Mouse (Mus musculus) heart, embryonic 10.5 days (tissue): ENCODE results near the gene Ankrd55. TPM values are rescaled to one million over a fixed set of nuclear protein-coding genes. Genes with fewer than 3 reads are reported as not detected.

ENCODE experiments used
- DNase-seq: peaks from one replicate; pipeline ENCODE4 v3.0.0-alpha.2; 2017; ENCODE audit warnings: low spot score
- H3K27ac ChIP-seq: fragments of 300-500 bp; sonication (generic); 2 replicates; pipeline ENCODE4 v1.5.1; 2016; ENCODE audit warnings: mild to moderate bottlenecking
- H3K27me3 ChIP-seq: fragments of 300-500 bp; sonication (generic); 2 replicates; pipeline ENCODE4 v1.6.1; 2016; ENCODE audit warnings: mild to moderate bottlenecking; ENCODE audit not compliant: poor library complexity, insufficient read depth, severe bottlenecking
- H3K36me3 ChIP-seq: fragments of 300-500 bp; sonication (generic); 2 replicates; pipeline ENCODE4 v1.6.1; 2016; ENCODE audit warnings: mild to moderate bottlenecking, moderate library complexity
- H3K4me1 ChIP-seq: fragments of 300-500 bp; sonication (generic); 2 replicates; pipeline ENCODE4 v1.6.1; 2016; ENCODE audit warnings: mild to moderate bottlenecking
- H3K4me3 ChIP-seq: fragments of 300-500 bp; sonication (generic); 2 replicates; pipeline ENCODE4 v1.5.1; 2016; ENCODE audit warnings: mild to moderate bottlenecking, moderate library complexity
- H3K9me3 ChIP-seq: fragments of 300-500 bp; sonication (generic); 2 replicates; pipeline ENCODE4 v1.6.1; 2016; ENCODE audit warnings: mild to moderate bottlenecking, moderate library complexity
- WGBS: fragments of 180-500 bp; shearing (Covaris S2); methylation state at CpG from one replicate; pipeline ENCODE4 v1.1.7; 2016; 5-methylcytosine and 5-hydroxymethylcytosine counted together
- polyA plus RNA-seq: library from polyadenylated mRNA; unstranded; fragments of >200 nt; fragmentation: Nextera tagmentation; extraction: Ambion mirVana; gene quantifications from 2 replicates; pipeline ENCODE4 v1.2.1, GENCODE M21; 2016

Gene Ankrd55
- polyA plus RNA-seq, 1 experiment from 2014 or later: not detected

- 89% methylated on average over 4 of the region's 4 CpGs for WGBS
- peaks cover 11% of the 10 kb centered on the region for H3K4me1 ChIP-seq
- no peak overlapping the region for H3K4me3 ChIP-seq
- H3K27ac ChIP-seq: no peak overlapping the region
- H3K27me3 ChIP-seq: no peaks in the 10 kb centered on the region
- no peaks in the 10 kb centered on the region for H3K9me3 ChIP-seq
- H3K36me3 ChIP-seq: no peaks in the 10 kb centered on the region
- no peak for DNase-seq
Observed at GRCm38 (mm10) chr13:112371729-112372128, 83.5 kb downstream of the Ankrd55 start.

GRCm38 (mm10) chr13:112375766-112376165 is 87.5 kb downstream of the Ankrd55 start:
- H3K4me1 ChIP-seq: peaks cover 14% of the 10 kb centered on the region
- no peaks in the 10 kb centered on the region for H3K9me3 ChIP-seq
- WGBS: 54% methylated on average over 8 of the region's 8 CpGs
- DNase-seq: no peak
- H3K27ac ChIP-seq: 0 out of 2 replicates have a peak overlapping the region, but pooled peaks have one; percentile 4
- no peak overlapping the region for H3K4me3 ChIP-seq
- no peaks in the 10 kb centered on the region for H3K27me3 ChIP-seq
- no peaks in the 10 kb centered on the region for H3K36me3 ChIP-seq

DNA sequence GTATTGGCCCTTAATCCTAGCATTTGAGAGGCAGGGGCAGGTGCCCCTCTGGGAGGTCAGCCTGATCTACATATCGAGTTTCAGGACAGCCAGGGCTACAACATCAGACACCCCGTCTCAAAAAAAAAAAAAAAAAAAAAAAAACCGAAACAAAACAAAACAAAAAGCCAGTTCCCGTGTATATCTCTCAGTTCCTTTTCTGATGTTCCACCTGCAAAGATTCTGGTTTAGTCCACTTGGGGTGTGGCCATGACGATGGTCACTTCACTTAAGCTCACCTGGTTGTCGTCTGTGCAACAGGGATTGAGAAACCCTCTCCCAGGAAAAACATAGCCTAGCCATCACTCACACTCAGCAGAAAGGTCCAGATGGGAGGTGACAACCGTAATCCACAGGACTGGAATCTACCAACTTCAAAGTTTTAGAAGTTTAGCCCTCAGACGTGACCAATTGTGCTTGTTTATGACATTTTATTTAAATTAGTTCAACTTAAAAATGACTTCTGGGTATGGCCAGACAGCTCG is 90.6 kb downstream of the Ankrd55 start:
- no peaks in the 10 kb centered on the region for H3K9me3 ChIP-seq
- H3K4me3 ChIP-seq: no peak overlapping the region
- no peaks in the 10 kb centered on the region for H3K27me3 ChIP-seq
- WGBS: 81% methylated on average over 9 of the region's 9 CpGs
- peaks cover 23% of the 10 kb centered on the region for H3K4me1 ChIP-seq
- no peaks in the 10 kb centered on the region for H3K36me3 ChIP-seq
- no peak overlapping the region for H3K27ac ChIP-seq
- no peak for DNase-seq

GRCm38 (mm10) chr13:112381476-112381875 is 93.2 kb downstream of the Ankrd55 start:
- H3K4me3 ChIP-seq: no peak overlapping the region
- no peaks in the 10 kb centered on the region for H3K9me3 ChIP-seq
- H3K4me1 ChIP-seq: peaks cover 16% of the 10 kb centered on the region
- 53% methylated on average over 2 of the region's 2 CpGs for WGBS
- H3K27me3 ChIP-seq: no peaks in the 10 kb centered on the region
- H3K36me3 ChIP-seq: no peaks in the 10 kb centered on the region
- no peak overlapping the region for H3K27ac ChIP-seq
- no peak for DNase-seq

GRCm38 (mm10) chr13:112382457-112382856 is 94.2 kb downstream of the Ankrd55 start:
- H3K27ac ChIP-seq: 0 out of 2 replicates have a peak overlapping the region, but pooled peaks have one; percentile 16
- DNase-seq: no peak
- 71% methylated on average over 4 of the region's 4 CpGs for WGBS
- H3K4me3 ChIP-seq: no peak overlapping the region
- no peaks in the 10 kb centered on the region for H3K27me3 ChIP-seq
- no peaks in the 10 kb centered on the region for H3K36me3 ChIP-seq
- H3K9me3 ChIP-seq: no peaks in the 10 kb centered on the region
- H3K4me1 ChIP-seq: peaks cover 12% of the 10 kb centered on the region

GRCm38 (mm10) chr13:112382956-112383355 is 94.7 kb downstream of the Ankrd55 start:
- H3K4me1 ChIP-seq: peaks cover 12% of the 10 kb centered on the region
- H3K9me3 ChIP-seq: no peaks in the 10 kb centered on the region
- no peak for DNase-seq
- H3K27me3 ChIP-seq: no peaks in the 10 kb centered on the region
- 46% methylated on average over 3 of the region's 3 CpGs for WGBS
- H3K4me3 ChIP-seq: no peak overlapping the region
- H3K27ac ChIP-seq: 0 out of 2 replicates have a peak overlapping the region, but pooled peaks have one; percentile 16
- H3K36me3 ChIP-seq: no peaks in the 10 kb centered on the region

DNA sequence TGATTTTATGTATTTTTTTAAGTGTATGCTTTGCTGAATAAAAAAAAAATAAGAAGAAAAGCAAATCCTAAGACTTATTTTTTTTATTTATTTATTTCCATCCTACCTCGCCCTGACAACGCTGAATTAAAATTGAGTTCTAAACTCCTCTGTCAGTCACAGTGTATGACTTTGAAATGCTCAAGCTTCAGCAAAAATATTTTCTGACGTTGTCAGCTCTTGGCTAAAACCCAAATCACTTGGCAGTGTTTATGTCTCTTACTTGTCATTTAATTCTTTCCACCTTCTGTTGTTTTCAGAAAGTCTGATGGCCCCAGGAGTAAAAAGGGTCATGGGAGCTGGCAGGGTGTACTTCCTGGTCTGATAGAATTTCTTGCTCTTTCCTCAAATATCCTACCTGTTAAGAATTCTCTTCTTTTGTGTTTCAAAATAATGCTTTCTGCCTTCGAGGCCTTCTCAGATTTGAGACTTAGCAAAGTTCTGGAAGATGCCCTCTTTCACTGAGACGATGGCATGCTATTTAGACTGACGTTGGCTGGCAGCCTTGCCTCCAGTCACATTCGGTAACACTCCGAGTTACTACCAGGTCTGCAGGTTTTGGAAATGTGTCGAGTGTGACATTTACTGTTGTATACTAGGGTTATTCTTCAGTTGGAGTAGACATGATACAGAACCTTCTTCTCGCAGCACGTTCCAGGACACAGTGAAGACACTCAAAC is 95.8 kb downstream of the Ankrd55 start:
- 81% methylated on average over 11 of the region's 11 CpGs for WGBS
- H3K27me3 ChIP-seq: no peaks in the 10 kb centered on the region
- H3K4me1 ChIP-seq: peaks cover 12% of the 10 kb centered on the region
- no peaks in the 10 kb centered on the region for H3K36me3 ChIP-seq
- H3K4me3 ChIP-seq: no peak overlapping the region
- DNase-seq: no peak
- H3K27ac ChIP-seq: no peak overlapping the region
- H3K9me3 ChIP-seq: no peaks in the 10 kb centered on the region

DNA sequence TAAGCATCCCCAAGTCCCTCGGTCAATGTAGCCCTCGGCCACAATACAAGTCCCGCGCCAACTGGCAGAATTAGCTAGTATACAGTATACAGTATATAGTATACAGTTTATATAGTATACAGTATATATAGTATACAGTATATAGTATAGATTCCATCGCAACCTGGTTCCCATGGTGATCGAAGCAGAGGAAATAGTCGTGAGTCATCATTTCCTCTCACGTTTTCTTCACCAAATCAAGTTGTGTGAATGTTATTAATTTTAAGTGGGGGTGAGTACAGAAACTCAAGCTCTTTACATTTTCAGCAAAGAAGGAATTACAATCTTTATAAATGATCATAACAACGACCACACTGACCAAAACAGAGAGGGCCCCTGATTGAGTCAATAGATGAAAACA is 96.8 kb downstream of the Ankrd55 start:
- 92% methylated on average over 9 of the region's 9 CpGs for WGBS
- no peaks in the 10 kb centered on the region for H3K36me3 ChIP-seq
- no peaks in the 10 kb centered on the region for H3K9me3 ChIP-seq
- no peak for DNase-seq
- H3K4me1 ChIP-seq: peaks cover 12% of the 10 kb centered on the region
- no peaks in the 10 kb centered on the region for H3K27me3 ChIP-seq
- no peak overlapping the region for H3K4me3 ChIP-seq
- H3K27ac ChIP-seq: no peak overlapping the region

DNA sequence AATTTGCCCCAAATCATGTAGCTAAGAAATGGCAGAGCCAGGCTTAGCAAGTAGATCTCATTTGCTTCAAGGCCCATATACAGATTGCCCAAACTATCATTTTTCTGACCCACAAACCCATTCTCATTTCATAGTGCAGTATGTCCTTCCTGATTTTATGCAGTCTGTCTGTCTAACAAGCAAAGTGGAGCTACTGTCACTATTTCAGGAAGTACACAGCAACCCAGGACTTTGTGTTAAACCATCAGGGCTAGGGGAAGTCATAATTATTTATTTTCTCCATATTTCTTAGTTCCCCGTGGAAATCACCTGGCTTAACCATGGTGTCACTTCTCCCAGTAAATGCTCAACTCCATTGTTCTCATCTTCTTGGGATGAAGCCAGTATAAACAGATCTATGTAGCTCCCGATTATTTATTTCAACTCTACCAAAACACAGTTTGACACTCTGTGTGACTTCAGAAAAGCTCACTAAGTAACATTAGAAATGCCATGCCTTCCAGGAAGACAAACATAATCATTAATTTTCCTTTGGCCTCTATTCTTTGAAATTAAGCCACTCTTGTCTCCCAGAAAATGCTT is 98.3 kb downstream of the Ankrd55 start:
- Histone ChIP-seq H3K36me3 (no peaks in the 10 kb centered on the region), H3K4me3 (no peak overlapping the region), H3K27me3 (no peaks in the 10 kb centered on the region), H3K4me1 (peaks cover 12% of the 10 kb centered on the region), H3K9me3 (no peaks in the 10 kb centered on the region), H3K27ac (no peak overlapping the region)
- no peak for DNase-seq
- 81% methylated on average over 2 of the region's 2 CpGs for WGBS

DNA sequence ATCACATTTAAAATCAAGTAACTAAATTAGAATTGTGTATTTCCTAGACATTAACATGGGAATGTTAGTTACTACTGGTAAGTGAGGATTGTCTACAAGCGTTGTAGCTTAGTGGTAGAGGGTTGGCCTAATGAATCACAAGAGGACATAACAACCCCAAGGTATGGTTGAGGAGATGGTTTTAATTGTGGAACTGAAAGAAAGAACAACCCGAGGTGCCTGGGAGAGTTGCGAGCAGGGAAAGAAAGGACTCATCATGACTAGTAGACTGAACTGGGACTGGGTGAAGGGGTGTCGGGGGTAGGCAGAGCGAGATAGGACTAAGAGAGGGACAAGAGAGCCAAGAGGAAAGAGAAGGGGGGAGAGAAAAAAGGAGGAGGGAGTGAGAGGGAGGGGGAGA is 99.0 kb downstream of the Ankrd55 start:
- Histone ChIP-seq H3K27ac (no peak overlapping the region), H3K4me3 (no peak overlapping the region), H3K36me3 (no peaks in the 10 kb centered on the region), H3K4me1 (peaks cover 11% of the 10 kb centered on the region), H3K9me3 (no peaks in the 10 kb centered on the region), H3K27me3 (no peaks in the 10 kb centered on the region)
- 77% methylated on average over 5 of the region's 5 CpGs for WGBS
- DNase-seq: no peak

- 85% methylated on average over 3 of the region's 3 CpGs for WGBS
- no peaks in the 10 kb centered on the region for H3K9me3 ChIP-seq
Observed at GRCm38 (mm10) chr13:112388176-112388575, 99.9 kb downstream of the Ankrd55 start.

GRCm38 (mm10) chr13:112390206-112390605 is 102.0 kb downstream of the Ankrd55 start:
- Histone ChIP-seq H3K9me3 (no peaks in the 10 kb centered on the region), H3K4me1 (no peaks in the 10 kb centered on the region), H3K27ac (no peak overlapping the region), H3K27me3 (no peaks in the 10 kb centered on the region), H3K4me3 (no peak overlapping the region), H3K36me3 (no peaks in the 10 kb centered on the region)
- no peak for DNase-seq
- 84% methylated on average over 1 of the region's 1 CpGs for WGBS

More at GRCm38 (mm10) chr13:112388176-112388575, 99.9 kb downstream of the Ankrd55 start:
- Histone ChIP-seq H3K36me3 (no peaks in the 10 kb centered on the region), H3K27me3 (no peaks in the 10 kb centered on the region), H3K4me1 (peaks cover 2% of the 10 kb centered on the region), H3K4me3 (no peak overlapping the region), H3K27ac (no peak overlapping the region)
- no peak for DNase-seq

DNA sequence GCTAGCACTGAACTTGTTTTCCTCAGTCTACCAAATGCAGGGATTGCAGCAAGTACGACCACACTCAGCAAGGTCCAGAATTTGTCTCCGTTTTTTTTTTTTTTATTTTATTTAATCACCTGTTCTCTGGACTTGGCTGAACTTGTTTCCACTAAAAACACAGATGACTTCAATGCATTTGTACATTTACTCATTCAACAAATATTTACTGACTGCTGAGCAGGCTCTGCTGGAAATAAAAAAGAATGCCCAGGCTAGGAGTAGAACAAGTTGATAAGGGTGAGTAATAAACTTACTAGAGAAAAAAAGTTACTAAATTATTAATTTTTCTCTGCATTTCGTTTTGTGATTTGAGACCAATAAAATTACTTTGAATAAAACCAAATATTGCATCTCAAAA is 103.1 kb downstream of the Ankrd55 start:
- 78% methylated on average over 3 of the region's 3 CpGs for WGBS
- no peak overlapping the region for H3K27ac ChIP-seq
- DNase-seq: no peak
- no peaks in the 10 kb centered on the region for H3K9me3 ChIP-seq
- no peaks in the 10 kb centered on the region for H3K4me1 ChIP-seq
- no peak overlapping the region for H3K4me3 ChIP-seq
- H3K27me3 ChIP-seq: no peaks in the 10 kb centered on the region
- H3K36me3 ChIP-seq: no peaks in the 10 kb centered on the region
